Mouse (Mus musculus): ENCODE data around the gene Zkscan16. TPM values are rescaled to one million over a fixed set of nuclear protein-coding genes. Genes with fewer than 3 reads are reported as not detected.

Zkscan16 gene
- polyA plus RNA-seq, 1 experiment from 2014 or later: 1.2 TPM

- H3K27me3 ChIP-seq (ENCODE audit: control insufficient read depth, insufficient read depth, low read length): no peaks in the 10 kb centered on the region
- peak overlapping the region; percentile 93 for H3K4me3 ChIP-seq (ENCODE audit: low read depth, low read length)
- WGBS: under 1% methylated on average over 102 of the region's 126 CpGs
- peak overlapping the region; percentile 61 for H3K4me2 ChIP-seq (ENCODE audit: low read depth, low read length, severe bottlenecking)
- H3K27ac ChIP-seq (ENCODE audit: low read depth, low read length): peak overlapping the region; percentile 93
- no peaks in the 10 kb centered on the region for H3K36me3 ChIP-seq (ENCODE audit: control insufficient read depth, insufficient read depth, low read length)
- no peaks in the 10 kb centered on the region for H3K9me3 ChIP-seq (ENCODE audit: control insufficient read depth, low read length)
- ATAC-seq (replicated peaks; ENCODE audit: low FRiP score) (peak; percentile 79), DNase-seq (ENCODE audit: low spot score) (peak; percentile 89)
- peak overlapping the region; percentile 96 for H3K9ac ChIP-seq (ENCODE audit: low read length)
- H3K4me1 ChIP-seq (replicated peaks; ENCODE audit: control insufficient read depth, insufficient read depth, low read length): peaks cover 6% of the 10 kb centered on the region; the same call in 1 of the 2 replicates
Measured at GRCm38 (mm10) chr4:58911831-58912628, 31.4 kb upstream of the Zkscan16 start.

DNA sequence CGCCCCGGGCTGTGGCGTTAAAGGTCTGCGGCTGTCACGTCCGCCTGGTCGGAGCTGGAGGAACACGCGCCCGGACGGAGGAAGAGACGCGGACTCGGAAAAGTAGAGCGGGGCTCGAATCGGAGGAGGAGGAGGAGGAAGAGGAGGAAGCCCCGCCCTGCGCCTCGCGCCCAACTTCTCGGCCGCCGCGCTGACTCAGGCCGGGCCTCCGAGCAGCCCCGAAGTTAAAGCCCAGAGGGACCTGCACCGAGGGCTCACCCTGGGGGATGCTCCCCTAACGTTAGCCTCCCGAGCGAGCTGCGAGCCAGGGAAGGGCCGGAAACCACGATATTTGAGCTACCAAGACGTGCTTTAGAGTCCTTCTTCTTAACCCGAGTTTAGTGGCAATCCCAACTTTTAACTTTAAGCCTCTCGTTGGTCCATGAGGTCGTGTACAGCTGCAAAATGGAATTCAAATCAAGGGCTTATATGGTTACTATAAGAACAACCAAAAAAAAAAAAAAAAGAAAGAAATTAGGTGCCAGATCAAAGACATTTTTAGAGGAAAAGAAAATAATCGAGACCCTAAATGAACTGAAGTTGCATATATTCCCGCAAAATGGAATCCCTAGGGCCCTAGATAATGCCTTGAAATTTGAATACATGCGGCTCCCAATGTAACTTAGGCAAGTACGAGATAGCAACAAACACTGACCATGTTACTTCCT, 30.6 kb upstream of the Zkscan16 start, which contains the start of gene Ecpas:
Ecpas (minus strand) TSS at position 121 of the 707 bp plus-strand sequence.
- H3K36me3 ChIP-seq (ENCODE audit: control insufficient read depth, insufficient read depth, low read length): no peaks in the 10 kb centered on the region
- peak within 1 kb of the TSS; percentile 61 for H3K4me2 ChIP-seq (ENCODE audit: low read depth, low read length, severe bottlenecking)
- H3K4me3 ChIP-seq (ENCODE audit: low read depth, low read length): peak within 1 kb of the TSS; percentile 93
- H3K9ac ChIP-seq (ENCODE audit: low read length): peak within 1 kb of the TSS; percentile 96
- H3K4me1 ChIP-seq (replicated peaks; ENCODE audit: control insufficient read depth, insufficient read depth, low read length): peaks cover 6% of the 10 kb centered on the region; the same call in 1 of the 2 replicates
- no peaks in the 10 kb centered on the region for H3K27me3 ChIP-seq (ENCODE audit: control insufficient read depth, insufficient read depth, low read length)
- 3% methylated on average over 43 of the region's 43 CpGs for WGBS
- DNase-seq (ENCODE audit: low spot score) (no peak), ATAC-seq (replicated peaks; ENCODE audit: low FRiP score) (peak; percentile 80)
- H3K9me3 ChIP-seq (ENCODE audit: control insufficient read depth, low read length): no peaks in the 10 kb centered on the region
- H3K27ac ChIP-seq (ENCODE audit: low read depth, low read length): peak within 1 kb of the TSS; percentile 93

- DNase-seq (ENCODE audit: low spot score) (no peak), ATAC-seq (replicated peaks; ENCODE audit: low FRiP score) (no peak)
- Histone ChIP-seq H3K9ac (ENCODE audit: low read length) (no peak overlapping the region), H3K27ac (ENCODE audit: low read depth, low read length) (no peak overlapping the region), H3K4me2 (ENCODE audit: low read depth, low read length, severe bottlenecking) (peak overlapping the region; percentile 61; the same call in 1 of the 2 replicates), H3K36me3 (ENCODE audit: control insufficient read depth, insufficient read depth, low read length) (no peaks in the 10 kb centered on the region), H3K4me3 (ENCODE audit: low read depth, low read length) (no peak overlapping the region), H3K4me1 (replicated peaks; ENCODE audit: control insufficient read depth, insufficient read depth, low read length) (peaks cover 6% of the 10 kb centered on the region; the same call in 1 of the 2 replicates), H3K27me3 (ENCODE audit: control insufficient read depth, insufficient read depth, low read length) (no peaks in the 10 kb centered on the region), H3K9me3 (ENCODE audit: control insufficient read depth, low read length) (no peaks in the 10 kb centered on the region)
- WGBS: 41% methylated on average over 3 of the region's 3 CpGs
Measured at GRCm38 (mm10) chr4:58913336-58914026, 29.9 kb upstream of the Zkscan16 start.

DNA sequence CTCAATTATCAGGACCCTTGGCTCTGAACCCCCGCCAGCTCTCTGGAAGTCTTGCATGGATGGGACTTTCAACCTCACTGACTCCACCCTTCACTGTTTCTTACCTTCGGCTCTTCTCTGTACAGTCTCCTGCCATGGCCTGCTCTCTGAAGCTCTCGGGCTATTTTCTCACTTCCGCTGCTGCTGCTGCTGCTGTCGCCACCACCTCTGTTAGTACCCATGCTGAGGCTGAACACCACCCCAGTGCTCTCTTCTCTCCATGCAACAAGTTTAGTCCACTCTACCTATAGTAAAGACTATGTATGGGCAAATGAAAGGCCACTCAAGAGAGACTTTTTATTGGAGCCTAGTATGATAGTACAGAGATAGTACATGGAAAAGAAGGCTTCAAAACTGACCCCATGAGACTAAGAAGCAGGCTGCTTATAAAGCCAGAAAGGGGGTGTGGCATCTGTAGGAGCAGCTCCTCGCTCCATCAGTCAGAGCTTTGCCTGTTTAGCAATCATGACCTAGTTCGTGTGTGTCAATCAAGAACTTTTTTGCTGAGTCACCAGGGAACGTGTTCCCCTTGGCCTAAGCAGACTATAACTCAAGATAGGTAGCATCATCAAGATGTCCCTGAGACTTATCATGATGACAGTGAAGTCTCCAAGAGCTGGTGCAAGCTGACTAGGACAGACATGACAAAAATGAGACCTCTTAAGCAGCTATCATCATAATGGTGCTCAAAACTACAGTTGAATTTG, 28.2 kb upstream of the Zkscan16 start:
- Histone ChIP-seq H3K27ac (ENCODE audit: low read depth, low read length) (no peak overlapping the region), H3K27me3 (ENCODE audit: control insufficient read depth, insufficient read depth, low read length) (no peaks in the 10 kb centered on the region), H3K36me3 (ENCODE audit: control insufficient read depth, insufficient read depth, low read length) (no peaks in the 10 kb centered on the region), H3K9ac (ENCODE audit: low read length) (no peak overlapping the region), H3K4me1 (replicated peaks; ENCODE audit: control insufficient read depth, insufficient read depth, low read length) (peaks cover 6% of the 10 kb centered on the region; the same call in 1 of the 2 replicates), H3K4me3 (ENCODE audit: low read depth, low read length) (no peak overlapping the region), H3K9me3 (ENCODE audit: control insufficient read depth, low read length) (no peaks in the 10 kb centered on the region), H3K4me2 (ENCODE audit: low read depth, low read length, severe bottlenecking) (no peak overlapping the region)
- ATAC-seq (replicated peaks; ENCODE audit: low FRiP score) (no peak), DNase-seq (ENCODE audit: low spot score) (no peak)
- 83% methylated on average over 8 of the region's 8 CpGs for WGBS

DNA sequence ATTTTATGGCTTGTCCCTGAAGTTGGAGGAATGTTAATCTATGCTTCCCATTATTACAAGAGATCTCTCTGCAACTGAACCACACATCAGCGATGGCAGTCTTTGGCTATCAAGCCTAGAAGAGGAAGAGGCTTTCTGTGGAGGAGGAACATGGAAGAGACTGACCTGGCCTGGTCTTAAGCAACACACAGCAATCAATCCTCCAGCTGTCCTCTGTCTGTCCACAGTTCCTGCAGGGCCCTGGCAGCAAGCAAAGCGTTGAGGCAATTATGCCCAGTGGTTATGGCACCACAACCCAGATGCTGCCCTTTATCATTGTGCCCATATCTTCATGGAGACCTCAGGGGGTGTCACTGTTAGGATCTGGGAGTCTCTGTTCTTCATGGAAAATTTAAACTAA, 19.5 kb upstream of the Zkscan16 start:
- Histone ChIP-seq H3K27ac (ENCODE audit: low read depth, low read length) (no peak overlapping the region), H3K9me3 (ENCODE audit: control insufficient read depth, low read length) (no peaks in the 10 kb centered on the region), H3K9ac (ENCODE audit: low read length) (no peak overlapping the region), H3K4me2 (ENCODE audit: low read depth, low read length, severe bottlenecking) (no peak overlapping the region), H3K36me3 (ENCODE audit: control insufficient read depth, insufficient read depth, low read length) (no peaks in the 10 kb centered on the region), H3K4me1 (replicated peaks; ENCODE audit: control insufficient read depth, insufficient read depth, low read length) (no peaks in the 10 kb centered on the region), H3K4me3 (ENCODE audit: low read depth, low read length) (no peak overlapping the region), H3K27me3 (ENCODE audit: control insufficient read depth, insufficient read depth, low read length) (no peaks in the 10 kb centered on the region)
- DNase-seq (ENCODE audit: low spot score) (no peak), ATAC-seq (replicated peaks; ENCODE audit: low FRiP score) (no peak)
- WGBS: 87% methylated on average over 2 of the region's 2 CpGs

DNA sequence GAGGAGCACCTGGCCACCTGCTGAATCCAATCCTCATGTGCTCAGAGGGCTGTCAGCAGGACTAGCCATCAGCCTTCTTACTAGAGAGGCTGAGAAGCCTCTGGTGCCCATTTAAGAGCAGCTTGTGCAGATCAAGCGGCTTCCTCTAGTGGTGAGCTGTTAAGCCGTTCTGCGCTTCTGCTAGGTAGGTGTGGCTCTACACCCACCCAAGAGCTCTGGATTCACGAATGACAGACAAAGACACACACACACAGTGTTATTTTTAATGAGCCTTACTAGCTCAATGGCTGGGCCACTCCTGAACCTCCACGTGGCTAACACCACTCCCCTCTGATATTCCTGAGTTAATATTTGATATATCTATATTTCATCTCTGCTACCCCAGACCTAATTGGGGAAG, 17.8 kb upstream of the Zkscan16 start:
- Histone ChIP-seq H3K4me3 (ENCODE audit: low read depth, low read length) (no peak overlapping the region), H3K27ac (ENCODE audit: low read depth, low read length) (no peak overlapping the region), H3K4me2 (ENCODE audit: low read depth, low read length, severe bottlenecking) (no peak overlapping the region), H3K36me3 (ENCODE audit: control insufficient read depth, insufficient read depth, low read length) (no peaks in the 10 kb centered on the region), H3K9ac (ENCODE audit: low read length) (no peak overlapping the region), H3K4me1 (replicated peaks; ENCODE audit: control insufficient read depth, insufficient read depth, low read length) (no peaks in the 10 kb centered on the region), H3K27me3 (ENCODE audit: control insufficient read depth, insufficient read depth, low read length) (no peaks in the 10 kb centered on the region), H3K9me3 (ENCODE audit: control insufficient read depth, low read length) (no peaks in the 10 kb centered on the region)
- no peak for ATAC-seq (replicated peaks; ENCODE audit: low FRiP score)
- WGBS: 45% methylated on average over 5 of the region's 5 CpGs
- DNase-seq (ENCODE audit: low spot score): no peak

- DNase-seq (ENCODE audit: low spot score) (no peak), ATAC-seq (replicated peaks; ENCODE audit: low FRiP score) (no peak)
- Histone ChIP-seq H3K36me3 (ENCODE audit: control insufficient read depth, insufficient read depth, low read length) (no peaks in the 10 kb centered on the region), H3K4me3 (ENCODE audit: low read depth, low read length) (no peak overlapping the region), H3K4me1 (replicated peaks; ENCODE audit: control insufficient read depth, insufficient read depth, low read length) (no peaks in the 10 kb centered on the region), H3K27me3 (ENCODE audit: control insufficient read depth, insufficient read depth, low read length) (no peaks in the 10 kb centered on the region), H3K9ac (ENCODE audit: low read length) (no peak overlapping the region), H3K4me2 (ENCODE audit: low read depth, low read length, severe bottlenecking) (no peak overlapping the region), H3K9me3 (ENCODE audit: control insufficient read depth, low read length) (no peaks in the 10 kb centered on the region), H3K27ac (ENCODE audit: low read depth, low read length) (no peak overlapping the region)
- WGBS: 50% methylated on average over 2 of the region's 2 CpGs
Measured at GRCm38 (mm10) chr4:58926120-58926519, 17.3 kb upstream of the Zkscan16 start.

DNA sequence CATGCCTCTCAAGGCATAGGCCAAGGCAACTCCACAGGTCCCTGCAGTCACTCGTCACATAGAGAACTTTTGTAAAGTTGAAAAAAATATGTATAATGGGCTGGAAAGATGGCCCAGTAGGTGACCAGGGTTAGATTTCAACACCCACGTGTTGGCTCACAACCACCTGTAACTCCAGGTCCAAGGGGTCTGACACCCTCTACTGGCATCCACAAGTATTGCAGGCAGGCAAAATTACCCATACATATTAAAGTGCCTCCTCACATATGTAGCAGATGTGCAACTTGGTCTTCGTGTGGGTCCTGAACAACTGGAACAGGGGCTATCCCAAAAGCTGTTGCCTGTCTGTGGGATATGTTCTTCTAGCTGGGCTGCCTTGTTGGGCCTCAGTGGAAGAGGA, 15.8 kb upstream of the Zkscan16 start:
- 69% methylated on average over 3 of the region's 3 CpGs for WGBS
- H3K4me2 ChIP-seq (ENCODE audit: low read depth, low read length, severe bottlenecking): no peak overlapping the region
- DNase-seq (ENCODE audit: low spot score): no peak

More for the DNA sequence above, 15.8 kb upstream of the Zkscan16 start:
- ATAC-seq (replicated peaks; ENCODE audit: low FRiP score): no peak
- no peaks in the 10 kb centered on the region for H3K9me3 ChIP-seq (ENCODE audit: control insufficient read depth, low read length)
- H3K4me1 ChIP-seq (replicated peaks; ENCODE audit: control insufficient read depth, insufficient read depth, low read length): no peaks in the 10 kb centered on the region
- no peaks in the 10 kb centered on the region for H3K36me3 ChIP-seq (ENCODE audit: control insufficient read depth, insufficient read depth, low read length)
- H3K27me3 ChIP-seq (ENCODE audit: control insufficient read depth, insufficient read depth, low read length): no peaks in the 10 kb centered on the region
- H3K4me3 ChIP-seq (ENCODE audit: low read depth, low read length): no peak overlapping the region
- H3K27ac ChIP-seq (ENCODE audit: low read depth, low read length): no peak overlapping the region
- H3K9ac ChIP-seq (ENCODE audit: low read length): no peak overlapping the region
